Comparison of ENCODE assay signal across 16 mouse cellular contexts in genomic region chr10:77550874-77551273, GRCm38 (mm10). TPM values are rescaled to one million over a fixed set of nuclear protein-coding genes. Genes with fewer than 3 reads are reported as not detected.
DNase-seq lines count a peak whose midpoint lies in the region; ATAC-seq and TF ChIP-seq lines count a peak whose summit lies in the region.
"Had no signal": no experiment of that assay in that cellular context is flagged by ENCODE, and none has a peak within 500 bp of the region (broad histone marks: within the 10 kb centered on the region; RNA-seq: fewer than 3 reads in every experiment).

No protein-coding gene starts in this region.

- H3K9me3 ChIP-seq in liver, embryonic 13.5 days (replicated peaks) = no peaks in the 10 kb centered on the region
- no peaks in the 10 kb centered on the region for H3K9me3 ChIP-seq in liver, embryonic 11.5 days (ENCODE audit: control insufficient read depth, low read length)
- H3K9me3 ChIP-seq in stomach, postnatal 0 days (ENCODE audit: control insufficient read depth, low read length) = no peaks in the 10 kb centered on the region
- no peaks in the 10 kb centered on the region for H3K9me3 ChIP-seq in midbrain, embryonic 10.5 days (replicated peaks)
- no peaks in the 10 kb centered on the region for H3K9me3 ChIP-seq in midbrain, embryonic 14.5 days (ENCODE audit: control insufficient read depth, low read length)
- H3K9me3 ChIP-seq: embryonic facial prominence, embryonic 13.5 days; limb, embryonic 12.5 days; neural tube, embryonic 13.5 days had no signal

- no peak overlapping the region for H3K9ac ChIP-seq in liver, embryonic 13.5 days
- no peak overlapping the region for H3K9ac ChIP-seq in liver, embryonic 11.5 days (ENCODE audit: low read depth, low read length)
- H3K9ac ChIP-seq in stomach, postnatal 0 days (ENCODE audit: low read length) = no peak overlapping the region
- no peak overlapping the region for H3K9ac ChIP-seq in midbrain, embryonic 14.5 days (replicated peaks; ENCODE audit: low read length)
- H3K9ac ChIP-seq: embryonic facial prominence, embryonic 13.5 days; limb, embryonic 12.5 days; neural tube, embryonic 13.5 days had no signal

- no peak for TF ChIP-seq EP300 in stomach, postnatal 0 days (optimal IDR thresholded peaks at IDR 0.05)

- ATAC-seq in liver, embryonic 13.5 days (ENCODE audit: low read depth) = 0 out of 2 replicates have a peak, but pooled peaks have one; percentile 31
- no peak for ATAC-seq in liver, embryonic 11.5 days (replicated peaks; ENCODE audit: low FRiP score)
- ATAC-seq in stomach, postnatal 0 days (ENCODE audit: low FRiP score, low TSS enrichment) = 0 out of 2 replicates have a peak, but pooled peaks have one; percentile 24
- no peak for ATAC-seq in midbrain, embryonic 14.5 days (ENCODE audit: low FRiP score, low TSS enrichment)

- H3K27me3 ChIP-seq in liver, embryonic 13.5 days = no peaks in the 10 kb centered on the region
- H3K27me3 ChIP-seq in liver, embryonic 11.5 days (replicated peaks; ENCODE audit: control insufficient read depth, insufficient read depth, low read length) = no peaks in the 10 kb centered on the region
- no peaks in the 10 kb centered on the region for H3K27me3 ChIP-seq in stomach, postnatal 0 days (ENCODE audit: control insufficient read depth, insufficient read depth, low read length)
- no peaks in the 10 kb centered on the region for H3K27me3 ChIP-seq in midbrain, embryonic 10.5 days (ENCODE audit: low read depth, poor library complexity, severe bottlenecking)
- no peaks in the 10 kb centered on the region for H3K27me3 ChIP-seq in midbrain, embryonic 14.5 days (ENCODE audit: control insufficient read depth, insufficient read depth, low read length)
- H3K27me3 ChIP-seq: embryonic facial prominence, embryonic 13.5 days; limb, embryonic 12.5 days; neural tube, embryonic 13.5 days had no signal

- H3K4me2 ChIP-seq in liver, embryonic 13.5 days = no peak overlapping the region
- no peak overlapping the region for H3K4me2 ChIP-seq in liver, embryonic 11.5 days
- no peak overlapping the region for H3K4me2 ChIP-seq in stomach, postnatal 0 days (replicated peaks; ENCODE audit: low read depth)
- H3K4me2 ChIP-seq in midbrain, embryonic 14.5 days (ENCODE audit: low read length) = no peak overlapping the region
- H3K4me2 ChIP-seq: embryonic facial prominence, embryonic 13.5 days; limb, embryonic 12.5 days; midbrain, embryonic 11.5 days; neural tube, embryonic 13.5 days had no signal

- H3K4me3 ChIP-seq in liver, embryonic 13.5 days (replicated peaks) = no peak overlapping the region
- no peak overlapping the region for H3K4me3 ChIP-seq in liver, embryonic 11.5 days (ENCODE audit: low read depth, low read length)
- H3K4me3 ChIP-seq in stomach, postnatal 0 days (ENCODE audit: low read depth, low read length) = no peak overlapping the region
- H3K4me3 ChIP-seq in midbrain, embryonic 10.5 days = no peak overlapping the region
- H3K4me3 ChIP-seq in midbrain, embryonic 14.5 days (replicated peaks; ENCODE audit: low read depth, low read length) = no peak overlapping the region
- H3K4me3 ChIP-seq: embryonic facial prominence, embryonic 13.5 days; limb, embryonic 12.5 days; neural tube, embryonic 13.5 days had no signal

- no peak overlapping the region for H3K27ac ChIP-seq in liver, embryonic 13.5 days
- no peak overlapping the region for H3K27ac ChIP-seq in liver, embryonic 11.5 days (ENCODE audit: low read depth, low read length)
- no peak overlapping the region for H3K27ac ChIP-seq in stomach, postnatal 0 days (replicated peaks)
- H3K27ac ChIP-seq in midbrain, embryonic 10.5 days (replicated peaks) = no peak overlapping the region
- no peak overlapping the region for H3K27ac ChIP-seq in midbrain, embryonic 14.5 days (replicated peaks; ENCODE audit: low read depth, low read length)
- H3K27ac ChIP-seq: embryonic facial prominence, embryonic 13.5 days; limb, embryonic 12.5 days; neural tube, embryonic 13.5 days had no signal

- H3K4me1 ChIP-seq in liver, embryonic 13.5 days (replicated peaks) = 0 out of 2 replicates have a peak, but pooled peaks cover 2% of the 10 kb centered on the region
- H3K4me1 ChIP-seq in liver, embryonic 11.5 days (replicated peaks; ENCODE audit: control insufficient read depth, insufficient read depth, low read length) = no peaks in the 10 kb centered on the region; the same call in 1 of the 2 replicates
- H3K4me1 ChIP-seq in stomach, postnatal 0 days (replicated peaks; ENCODE audit: control insufficient read depth, insufficient read depth) = no peaks in the 10 kb centered on the region
- no peaks in the 10 kb centered on the region for H3K4me1 ChIP-seq in midbrain, embryonic 10.5 days
- H3K4me1 ChIP-seq in midbrain, embryonic 14.5 days (ENCODE audit: control insufficient read depth, insufficient read depth, low read length) = no peaks in the 10 kb centered on the region
- H3K4me1 ChIP-seq: embryonic facial prominence, embryonic 13.5 days; limb, embryonic 12.5 days; neural tube, embryonic 13.5 days had no signal

- TF ChIP-seq CTCF in stomach, postnatal 0 days (IDR thresholded peaks at IDR 0.05; ENCODE audit: low read depth) = no peak

- 59% methylated on average over 11 of the region's 11 CpGs for WGBS in liver, embryonic 13.5 days (ENCODE audit: insufficient replicate concordance)
- 74% methylated on average over 11 of the region's 11 CpGs for WGBS in liver, embryonic 11.5 days
- WGBS in stomach, postnatal 0 days = 60% methylated on average over 11 of the region's 11 CpGs
- WGBS in midbrain, embryonic 10.5 days = 82% methylated on average over 11 of the region's 11 CpGs
- 68% methylated on average over 11 of the region's 11 CpGs for WGBS in midbrain, embryonic 14.5 days

- H3K36me3 ChIP-seq in liver, embryonic 13.5 days = 0 out of 2 replicates have a peak, but pooled peaks cover 3% of the 10 kb centered on the region
- H3K36me3 ChIP-seq in liver, embryonic 11.5 days (ENCODE audit: control insufficient read depth, insufficient read depth, low read length) = no peaks in the 10 kb centered on the region
- no peaks in the 10 kb centered on the region for H3K36me3 ChIP-seq in stomach, postnatal 0 days (ENCODE audit: control insufficient read depth, insufficient read depth, low read length)
- no peaks in the 10 kb centered on the region for H3K36me3 ChIP-seq in midbrain, embryonic 10.5 days
- H3K36me3 ChIP-seq in midbrain, embryonic 14.5 days (ENCODE audit: control insufficient read depth, insufficient read depth, low read length) = no peaks in the 10 kb centered on the region
- H3K36me3 ChIP-seq: embryonic facial prominence, embryonic 13.5 days; limb, embryonic 12.5 days; neural tube, embryonic 13.5 days had no signal

- peak; percentile 39 to 59 for DNase-seq in cerebellum, postnatal 14 days
- no peak for DNase-seq in cerebellum, adult 8-10 months
- DNase-seq in liver, embryonic 13.5 days = no peak
- no peak for DNase-seq in liver, embryonic 11.5 days (ENCODE audit: low spot score)
- DNase-seq in lung, postnatal 14 days = peak; percentile 32
- DNase-seq in stomach, postnatal 0 days (ENCODE audit: low spot score) = no peak
- DNase-seq in midbrain, embryonic 10.5 days (ENCODE audit: low spot score) = no peak
- no peak for DNase-seq in midbrain, embryonic 14.5 days
- DNase-seq: cerebellum, adult 11 months; kidney, postnatal 4 days; right cerebral cortex, postnatal 14 days had no signal

RNA-seq across cellular contexts. Expression of gene Itgb2, which starts 20.8 kb away (rescaled TPM):
- polyA plus RNA-seq in liver, embryonic 13.5 days (2015; fragmentation: Nextera tagmentation; extraction: Ambion mirVana) = 10.3 and 10.7 TPM in 2 replicates
- 18.6 and 19.1 TPM in 2 replicates for polyA plus RNA-seq in liver, embryonic 11.5 days (2014; fragmentation: Nextera tagmentation; extraction: Ambion mirVana)
- 1.3 TPM in 2 replicates for polyA plus RNA-seq in stomach, postnatal 0 days (2015; fragmentation: Nextera tagmentation; extraction: Ambion mirVana)
- polyA plus RNA-seq in midbrain, embryonic 10.5 days (2016; fragmentation: Nextera tagmentation; extraction: Ambion mirVana) = 0.84 and 1.2 TPM in 2 replicates
- polyA plus RNA-seq in midbrain, embryonic 14.5 days (2014; fragmentation: Nextera tagmentation; extraction: Ambion mirVana) = 0.49 and 0.91 TPM in 2 replicates

RNA-seq across cellular contexts. Expression of gene Pttg1ip, which starts 30.6 kb away (rescaled TPM):
- polyA plus RNA-seq in liver, embryonic 13.5 days (2015; fragmentation: Nextera tagmentation; extraction: Ambion mirVana) = 64.1 and 73.2 TPM in 2 replicates
- 94.0 and 99.7 TPM in 2 replicates for polyA plus RNA-seq in liver, embryonic 11.5 days (2014; fragmentation: Nextera tagmentation; extraction: Ambion mirVana)
- 278 and 317 TPM in 2 replicates for polyA plus RNA-seq in stomach, postnatal 0 days (2015; fragmentation: Nextera tagmentation; extraction: Ambion mirVana)
- polyA plus RNA-seq in midbrain, embryonic 10.5 days (2016; fragmentation: Nextera tagmentation; extraction: Ambion mirVana) = 67.0 and 69.9 TPM in 2 replicates
- polyA plus RNA-seq in midbrain, embryonic 14.5 days (2014; fragmentation: Nextera tagmentation; extraction: Ambion mirVana) = 52.1 and 71.8 TPM in 2 replicates

RNA-seq across cellular contexts. Expression of gene Fam207a, which starts 35.3 kb away (rescaled TPM):
- 23.3 and 26.2 TPM in 2 replicates for polyA plus RNA-seq in liver, embryonic 13.5 days (2015; fragmentation: Nextera tagmentation; extraction: Ambion mirVana)
- 42.6 and 47.4 TPM in 2 replicates for polyA plus RNA-seq in liver, embryonic 11.5 days (2014; fragmentation: Nextera tagmentation; extraction: Ambion mirVana)
- 25.2 and 28.8 TPM in 2 replicates for polyA plus RNA-seq in stomach, postnatal 0 days (2015; fragmentation: Nextera tagmentation; extraction: Ambion mirVana)
- polyA plus RNA-seq in midbrain, embryonic 10.5 days (2016; fragmentation: Nextera tagmentation; extraction: Ambion mirVana) = 42.3 and 45.2 TPM in 2 replicates
- polyA plus RNA-seq in midbrain, embryonic 14.5 days (2014; fragmentation: Nextera tagmentation; extraction: Ambion mirVana) = 37.4 and 41.2 TPM in 2 replicates

RNA-seq across cellular contexts. Expression of gene Sumo3, which starts 55.0 kb away (rescaled TPM):
- 118 and 127 TPM in 2 replicates for polyA plus RNA-seq in liver, embryonic 13.5 days (2015; fragmentation: Nextera tagmentation; extraction: Ambion mirVana)
- polyA plus RNA-seq in liver, embryonic 11.5 days (2014; fragmentation: Nextera tagmentation; extraction: Ambion mirVana) = 249 and 271 TPM in 2 replicates
- 232 and 239 TPM in 2 replicates for polyA plus RNA-seq in stomach, postnatal 0 days (2015; fragmentation: Nextera tagmentation; extraction: Ambion mirVana)
- 403 and 425 TPM in 2 replicates for polyA plus RNA-seq in midbrain, embryonic 10.5 days (2016; fragmentation: Nextera tagmentation; extraction: Ambion mirVana)
- 253 and 287 TPM in 2 replicates for polyA plus RNA-seq in midbrain, embryonic 14.5 days (2014; fragmentation: Nextera tagmentation; extraction: Ambion mirVana)

RNA-seq across cellular contexts. Expression of gene Gm49325, which starts 55.1 kb away (rescaled TPM):
- polyA plus RNA-seq in liver, embryonic 13.5 days (2015; fragmentation: Nextera tagmentation; extraction: Ambion mirVana) = 1.1 and 5.3 TPM in 2 replicates
- polyA plus RNA-seq in liver, embryonic 11.5 days (2014; fragmentation: Nextera tagmentation; extraction: Ambion mirVana) = 1.8 and 4.5 TPM in 2 replicates
- 12.6 and 17.3 TPM in 2 replicates for polyA plus RNA-seq in stomach, postnatal 0 days (2015; fragmentation: Nextera tagmentation; extraction: Ambion mirVana)
- 2.2 and 2.4 TPM in 2 replicates for polyA plus RNA-seq in midbrain, embryonic 10.5 days (2016; fragmentation: Nextera tagmentation; extraction: Ambion mirVana)
- polyA plus RNA-seq in midbrain, embryonic 14.5 days (2014; fragmentation: Nextera tagmentation; extraction: Ambion mirVana) = 16.3 TPM in 1 of 2 replicates, not detected in the other
- polyA plus RNA-seq: midbrain, embryonic 11.5 days; testis, adult 2 months had no signal

Comparison
In these comparisons a context has a peak if more than half of its experiments do, and no peak if none do; other contexts are left out.
1. DNase-seq: peak in cerebellum, postnatal 14 days (2 of 2) and lung, postnatal 14 days (single experiment); none in cerebellum, adult 8-10 months (single experiment), liver, embryonic 13.5 days (single experiment), liver, embryonic 11.5 days (single experiment), stomach, postnatal 0 days (single experiment), midbrain, embryonic 10.5 days (single experiment) and midbrain, embryonic 14.5 days (single experiment).
2. ATAC-seq: peak in liver, embryonic 13.5 days (single experiment) and stomach, postnatal 0 days (single experiment); none in liver, embryonic 11.5 days (single experiment) and midbrain, embryonic 14.5 days (single experiment).